Mouse (Mus musculus) splenic B cell, adult 2 months (primary cell): ENCODE measurements around the gene Zbtb5.

Source experiments
- DNase-seq: peaks from one replicate; pipeline ENCODE4 v3.0.0-alpha.2; 2011; ENCODE audit warnings: low read depth, low spot score
- H3K27me3 ChIP-seq: 2 replicates; pipeline ENCODE4 v1.6.1; 2012; ENCODE audit warnings: mild to moderate bottlenecking, low read length, moderate library complexity, mixed read lengths; ENCODE audit not compliant: control insufficient read depth, poor library complexity, insufficient read depth, severe bottlenecking
- H3K36me3 ChIP-seq: 2 replicates; pipeline ENCODE4 v1.6.1; 2012; ENCODE audit warnings: mild to moderate bottlenecking, low read length, moderate library complexity, mixed read lengths; ENCODE audit not compliant: control insufficient read depth, poor library complexity, insufficient read depth, severe bottlenecking

Zbtb5 gene

DNA sequence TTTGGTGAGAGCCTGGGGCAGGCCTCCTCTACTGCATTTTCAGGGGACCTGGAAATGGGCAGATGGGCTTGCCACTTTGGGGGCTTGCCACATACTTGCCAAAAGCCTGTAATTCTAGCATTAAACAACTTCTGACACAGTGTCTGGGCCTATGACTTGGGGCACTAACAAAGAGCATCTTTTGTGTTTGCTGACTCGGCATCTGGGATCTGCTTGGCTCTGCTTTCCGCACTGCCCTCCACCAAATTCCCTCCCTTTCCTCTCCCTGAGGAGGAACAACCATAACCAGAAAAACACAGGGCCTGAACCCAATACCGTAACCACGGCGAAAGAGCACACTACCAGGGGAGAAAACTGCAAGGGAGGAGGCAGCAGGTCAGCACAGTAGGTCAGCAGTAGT, 21.7 kb downstream of the Zbtb5 start:
- no peaks in the 10 kb centered on the region for H3K27me3 ChIP-seq
- peaks cover 9% of the 10 kb centered on the region for H3K36me3 ChIP-seq
- DNase-seq = no peak

DNA sequence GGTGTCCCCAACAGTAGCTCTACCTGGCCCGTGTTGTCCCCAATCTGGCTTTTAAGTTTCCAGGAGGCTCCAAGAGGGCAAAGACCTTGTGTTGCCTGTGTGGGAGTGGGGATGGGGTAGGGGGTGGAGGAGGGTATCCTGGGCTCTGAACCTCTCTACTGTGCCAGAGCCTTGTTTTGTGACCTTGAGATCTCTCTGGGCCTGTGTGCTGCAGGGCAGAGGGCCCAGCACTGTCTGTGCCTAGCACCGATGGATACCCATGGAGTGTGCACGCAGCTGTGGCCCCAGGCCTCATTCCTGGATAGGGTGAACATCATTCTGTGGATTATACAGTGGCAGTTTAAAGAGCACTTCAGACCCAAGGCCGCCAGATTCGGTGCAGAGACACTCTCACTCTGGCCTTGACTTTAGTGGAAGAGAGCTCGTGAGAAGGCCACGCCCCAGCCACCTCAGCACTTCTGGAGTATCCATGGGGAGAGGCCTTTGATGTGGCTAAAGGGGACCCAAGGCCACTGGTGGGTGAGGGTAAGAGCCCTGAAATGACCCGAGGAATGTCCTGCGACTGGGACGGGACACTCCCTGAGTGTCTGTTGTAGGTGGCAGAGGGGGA, 29.0 kb downstream of the Zbtb5 start:
- DNase-seq = no peak
- H3K27me3 ChIP-seq = no peaks in the 10 kb centered on the region
- H3K36me3 ChIP-seq = no peaks in the 10 kb centered on the region; the same call in 1 of the 2 replicates

DNA sequence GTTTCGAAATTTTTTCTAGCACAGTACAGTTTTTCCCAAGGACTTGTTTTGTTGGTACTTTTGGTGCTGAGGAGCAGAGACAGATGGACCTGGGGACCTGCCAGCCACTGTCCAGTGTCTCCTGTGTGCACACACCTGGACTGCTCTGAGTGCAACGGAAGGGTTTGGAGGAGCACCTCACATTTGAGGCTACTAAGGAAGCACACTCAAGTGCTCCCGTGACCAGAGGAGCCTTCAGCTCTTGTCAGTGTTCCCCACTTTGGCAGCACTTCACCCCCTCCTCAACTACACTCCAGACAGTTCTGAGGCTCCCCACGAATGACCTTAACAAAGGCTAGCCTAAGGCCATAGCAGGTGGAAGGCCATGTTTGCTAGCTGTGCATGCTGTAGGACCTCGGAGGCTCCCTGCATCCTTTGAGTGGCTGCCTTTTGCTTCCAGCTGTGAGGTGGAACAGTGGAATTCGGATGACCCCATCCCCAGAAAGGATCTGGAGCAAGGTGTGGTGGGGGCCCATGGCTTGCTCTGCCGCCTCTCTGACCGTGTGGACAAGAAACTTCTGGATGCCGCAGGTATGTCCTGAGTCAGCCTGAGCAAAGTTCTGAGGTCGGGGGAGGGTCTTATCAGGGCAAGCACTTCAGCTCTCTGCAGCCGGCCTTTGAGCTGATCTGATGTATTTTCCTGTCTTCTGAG, 29.6 kb downstream of the Zbtb5 start:
- no peaks in the 10 kb centered on the region for H3K27me3 ChIP-seq
- no peaks in the 10 kb centered on the region; the same call in 1 of the 2 replicates for H3K36me3 ChIP-seq
- DNase-seq = no peak

DNA sequence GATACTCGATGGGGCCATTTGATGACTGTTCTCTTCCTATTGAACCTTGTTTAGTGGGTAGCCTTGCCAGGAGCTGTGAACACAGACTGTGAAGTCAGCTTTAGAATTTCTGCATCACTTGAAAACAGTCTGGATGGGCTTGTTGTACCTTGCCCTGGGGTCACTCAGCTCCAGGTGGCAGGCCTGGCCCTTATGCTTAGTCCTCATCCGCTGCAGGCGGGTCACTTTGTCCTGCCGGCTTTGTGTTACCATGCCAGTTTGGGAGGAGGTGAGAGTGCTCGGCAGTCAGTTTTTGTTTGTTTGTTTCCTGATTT, 30.3 kb downstream of the Zbtb5 start:
- no peak for DNase-seq
- Histone ChIP-seq H3K36me3 (no peaks in the 10 kb centered on the region; the same call in 1 of the 2 replicates), H3K27me3 (no peaks in the 10 kb centered on the region)

DNA sequence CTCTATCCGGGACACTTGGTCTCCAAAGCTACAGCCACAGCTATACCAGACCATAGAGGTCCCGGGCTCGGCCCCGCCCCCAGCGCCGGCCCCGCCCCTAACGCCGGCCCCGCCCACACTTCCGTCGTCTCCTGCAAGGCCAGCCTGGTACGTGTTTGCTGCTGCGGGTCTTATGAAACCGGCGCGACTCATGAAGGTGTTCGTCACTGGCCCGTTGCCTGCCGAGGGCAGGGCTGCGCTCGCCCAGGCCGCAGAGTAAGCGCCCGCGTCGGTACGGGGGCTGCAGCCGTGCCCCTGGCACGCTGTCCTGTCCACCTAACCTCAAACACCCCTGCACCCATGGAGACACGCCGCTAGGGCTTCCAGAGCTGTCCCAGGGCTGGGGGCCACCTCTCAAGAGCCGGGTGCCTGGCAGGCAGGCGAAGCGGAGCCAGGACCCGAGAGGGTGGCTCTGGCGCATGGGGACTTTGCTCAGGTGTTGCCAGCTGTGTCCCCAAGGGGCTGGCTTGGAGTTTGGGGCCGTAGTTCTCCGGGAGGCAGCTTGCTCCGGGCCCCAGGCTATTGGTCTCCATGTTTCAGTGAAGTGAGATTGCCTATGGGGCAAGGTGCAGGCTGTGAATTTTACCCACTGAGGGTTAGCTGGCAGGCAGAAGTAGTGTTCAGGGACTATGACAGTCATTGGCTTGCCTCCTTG, 30.8 kb downstream of the Zbtb5 start, which contains the start of gene Grhpr:
Grhpr (plus strand) TSS at position 116 of the 694 bp plus-strand sequence.
- peak; percentile 88 for DNase-seq
- H3K27me3 ChIP-seq = no peaks in the 10 kb centered on the region
- no peaks in the 10 kb centered on the region; the same call in 1 of the 2 replicates for H3K36me3 ChIP-seq

DNA sequence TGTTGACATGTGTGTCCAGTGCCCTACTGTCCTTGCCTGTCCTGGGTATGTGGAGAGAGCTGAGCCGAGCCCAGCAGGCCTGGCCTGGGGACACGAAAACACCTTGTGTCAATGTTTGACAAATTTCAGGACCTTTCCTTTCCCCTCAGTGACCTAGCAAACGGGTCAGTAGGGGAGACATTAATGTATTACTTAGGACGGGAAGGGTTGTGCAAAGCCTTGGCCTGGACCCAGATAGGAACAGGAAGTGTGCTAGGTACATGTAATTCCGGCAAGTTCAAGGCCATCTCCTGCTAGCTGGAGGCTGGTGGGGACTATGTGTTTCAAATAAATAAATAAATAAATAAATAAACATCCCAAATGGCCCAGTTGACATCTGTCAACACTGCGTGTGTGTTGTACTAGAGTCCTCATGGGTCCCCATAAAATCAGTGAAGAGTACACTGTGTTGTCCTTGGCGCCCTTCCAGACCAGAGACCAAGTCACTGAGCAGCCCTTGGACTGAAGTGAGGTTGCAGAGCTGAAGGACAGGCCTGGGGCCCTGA, 32.3 kb downstream of the Zbtb5 start:
- DNase-seq = no peak
- no peaks in the 10 kb centered on the region for H3K27me3 ChIP-seq
- no peaks in the 10 kb centered on the region for H3K36me3 ChIP-seq

DNA sequence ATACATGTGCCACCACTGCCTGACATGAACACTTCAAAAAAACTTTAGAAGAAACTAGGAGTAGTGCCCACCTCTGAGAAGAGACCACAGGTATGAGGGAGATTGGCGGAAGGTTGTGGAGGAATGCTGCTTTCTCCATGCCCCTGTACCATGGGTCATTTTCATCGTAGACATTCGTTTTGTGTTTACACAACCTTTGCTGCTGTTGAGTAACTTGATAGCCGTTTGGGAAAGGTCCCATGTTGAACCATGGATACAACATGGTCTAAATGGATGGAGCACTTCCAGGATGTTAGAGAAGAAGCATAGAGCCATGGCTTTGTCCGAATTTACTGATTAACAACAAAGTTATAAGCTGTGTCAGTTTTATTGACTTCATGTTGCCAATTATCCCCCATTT, 34.0 kb downstream of the Zbtb5 start:
- H3K27me3 ChIP-seq = no peaks in the 10 kb centered on the region
- no peaks in the 10 kb centered on the region for H3K36me3 ChIP-seq
- DNase-seq = no peak

DNA sequence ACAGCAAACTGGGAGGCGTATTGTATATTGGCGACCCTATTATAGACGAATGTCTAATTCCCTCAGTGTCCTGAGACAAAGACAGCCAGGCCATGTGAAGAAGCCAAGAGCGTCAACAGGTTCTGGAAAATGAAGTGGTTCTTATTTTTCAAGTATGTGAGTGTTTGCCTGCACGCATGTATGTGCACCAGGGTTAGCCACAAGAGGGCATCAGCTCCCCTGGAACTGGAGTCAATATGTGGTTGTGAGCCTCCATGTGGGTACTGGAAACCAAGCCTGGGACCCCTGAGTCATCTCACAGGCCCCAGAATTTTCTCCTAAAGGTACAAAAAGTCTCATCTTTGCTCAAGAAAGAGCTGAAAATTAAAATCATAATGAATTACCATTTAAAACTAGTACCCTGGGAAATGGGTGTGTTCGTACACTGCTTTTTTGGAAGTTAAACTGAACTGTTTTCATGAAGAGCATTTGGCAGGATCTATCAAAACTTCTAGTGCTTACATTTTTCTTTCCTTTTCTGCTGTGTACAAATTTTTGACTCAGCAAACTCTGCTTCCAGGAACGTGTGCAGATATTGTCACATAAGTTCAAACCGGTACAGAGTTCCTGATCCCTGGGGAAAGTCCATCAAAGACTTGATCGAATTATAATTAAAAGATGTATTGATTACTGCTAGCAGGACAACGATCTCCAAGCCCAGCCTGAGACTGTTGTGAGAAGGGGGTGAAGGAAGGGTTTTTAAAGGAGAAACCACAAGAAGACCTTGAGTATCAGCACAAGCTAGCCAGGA, 35.1 kb downstream of the Zbtb5 start:
- Histone ChIP-seq H3K27me3 (no peaks in the 10 kb centered on the region), H3K36me3 (no peaks in the 10 kb centered on the region)
- DNase-seq = no peak

DNA sequence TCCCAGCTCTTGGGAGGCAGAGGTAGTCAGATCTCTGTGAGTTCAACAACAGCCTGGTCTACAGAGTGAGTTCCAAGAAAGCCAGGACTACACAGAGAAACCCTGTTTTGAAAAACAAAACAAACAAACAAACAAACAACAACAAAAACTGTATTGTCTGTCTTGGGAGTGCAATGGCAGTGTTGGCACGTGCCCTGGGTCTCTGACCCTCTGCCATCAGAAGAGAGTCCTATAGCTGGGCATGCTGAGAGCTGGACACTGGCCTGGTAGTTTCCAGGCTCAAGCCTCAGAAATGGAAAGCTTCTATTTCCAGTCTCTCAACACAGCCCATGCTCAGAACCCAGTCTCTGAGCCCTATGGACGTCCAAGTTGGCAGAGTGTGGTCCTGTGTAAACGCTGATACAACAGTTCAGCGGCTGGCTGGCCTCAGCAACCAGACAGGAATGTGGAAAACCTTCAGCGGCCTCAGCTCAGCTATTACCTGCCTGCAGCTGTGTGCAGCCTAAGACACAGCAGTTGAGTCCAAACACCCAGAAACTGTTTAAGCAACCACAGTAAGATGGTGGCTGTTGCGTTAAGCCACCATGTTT, 36.1 kb downstream of the Zbtb5 start:
- no peaks in the 10 kb centered on the region for H3K36me3 ChIP-seq
- DNase-seq = no peak
- H3K27me3 ChIP-seq = no peaks in the 10 kb centered on the region

DNA sequence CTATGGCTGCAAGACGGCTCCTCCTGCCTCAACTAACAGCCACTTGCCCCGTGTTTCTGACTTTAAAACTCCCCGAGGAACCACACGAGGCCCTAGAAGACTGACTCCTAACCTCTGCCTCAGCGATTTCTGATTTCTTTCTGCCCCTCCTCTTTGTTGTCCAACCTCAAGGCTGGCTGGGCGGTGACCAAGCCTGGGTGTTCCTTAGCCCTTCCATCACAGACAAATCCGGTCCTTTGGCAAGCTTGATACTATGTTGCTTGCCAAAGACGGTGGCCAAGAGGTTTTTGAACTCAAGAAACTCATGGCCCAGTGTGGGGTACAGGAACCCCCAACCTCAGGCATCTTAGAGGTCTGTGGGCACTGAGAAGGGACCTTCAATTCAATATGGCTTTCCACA, 37.9 kb downstream of the Zbtb5 start:
- no peaks in the 10 kb centered on the region for H3K27me3 ChIP-seq
- no peak for DNase-seq

DNA sequence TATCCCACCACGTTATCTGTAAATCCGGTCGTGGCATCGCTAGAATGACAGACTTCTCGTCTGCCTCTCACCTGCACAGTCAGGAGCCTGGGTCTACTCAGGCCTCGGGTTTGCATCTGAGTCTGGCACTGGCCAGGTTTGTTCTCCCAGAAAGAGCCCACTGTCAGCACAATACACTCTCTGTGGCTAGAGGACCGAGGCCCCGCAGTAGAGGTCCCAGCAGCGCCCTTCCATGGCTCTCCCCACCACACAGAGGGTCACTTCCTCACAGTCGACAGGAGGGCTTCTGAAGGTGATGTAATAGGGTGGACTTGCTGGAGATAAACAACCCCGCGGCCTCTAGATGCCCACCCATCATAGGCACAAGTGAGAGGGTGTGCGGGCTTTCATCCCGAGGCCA, 38.3 kb downstream of the Zbtb5 start:
- DNase-seq = no peak
- Histone ChIP-seq H3K36me3 (no peaks in the 10 kb centered on the region), H3K27me3 (no peaks in the 10 kb centered on the region)

More for the DNA sequence above, 37.9 kb downstream of the Zbtb5 start:
- no peaks in the 10 kb centered on the region for H3K36me3 ChIP-seq

DNA sequence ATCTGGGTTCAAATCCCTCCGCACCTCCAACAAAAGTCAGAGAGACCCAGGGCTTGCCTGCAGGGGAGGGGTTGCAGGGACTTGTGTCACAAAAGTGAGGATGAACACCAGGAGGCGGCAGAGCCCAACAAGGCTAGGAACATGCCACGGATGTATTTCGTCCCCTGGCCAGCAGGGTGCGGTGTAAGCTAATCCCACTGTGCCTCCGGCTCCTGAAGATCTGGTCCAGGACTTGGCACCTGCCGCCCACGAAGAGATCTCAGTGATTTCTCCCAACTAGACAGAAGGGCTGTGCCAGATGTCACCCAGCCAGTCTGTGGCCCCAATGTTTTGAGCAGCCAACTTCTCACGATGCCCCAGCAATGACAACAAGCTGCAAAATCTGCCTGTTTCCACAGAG, 38.8 kb downstream of the Zbtb5 start:
- peak; percentile 90 for DNase-seq
- H3K36me3 ChIP-seq = no peaks in the 10 kb centered on the region
- no peaks in the 10 kb centered on the region for H3K27me3 ChIP-seq

DNA sequence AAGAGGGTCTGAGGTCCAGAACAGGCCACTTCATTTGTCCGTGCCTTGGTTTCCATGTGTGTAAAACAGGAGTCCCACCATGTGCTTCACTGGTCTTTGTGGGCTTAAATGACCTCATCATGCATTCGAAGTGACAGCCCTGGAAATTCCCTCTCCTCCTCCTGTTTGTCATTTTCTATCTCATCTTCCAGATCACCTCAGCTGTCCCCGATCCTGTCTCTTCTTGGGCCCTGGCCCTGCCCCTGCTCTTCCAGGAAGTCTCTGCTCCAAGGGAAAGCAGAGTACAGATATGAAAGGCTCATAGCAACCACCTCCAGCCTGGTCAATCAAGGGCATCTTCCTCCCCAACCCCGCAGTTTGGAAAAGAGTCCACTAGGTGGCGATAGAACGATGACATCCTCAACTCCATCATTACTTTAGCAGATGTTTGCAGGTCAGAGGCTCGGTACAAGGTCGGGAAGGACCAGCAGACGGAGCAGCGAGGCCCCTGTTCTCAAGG, 41.6 kb downstream of the Zbtb5 start:
- DNase-seq = peak; percentile 86
- H3K27me3 ChIP-seq = no peaks in the 10 kb centered on the region
- H3K36me3 ChIP-seq = no peaks in the 10 kb centered on the region

DNA sequence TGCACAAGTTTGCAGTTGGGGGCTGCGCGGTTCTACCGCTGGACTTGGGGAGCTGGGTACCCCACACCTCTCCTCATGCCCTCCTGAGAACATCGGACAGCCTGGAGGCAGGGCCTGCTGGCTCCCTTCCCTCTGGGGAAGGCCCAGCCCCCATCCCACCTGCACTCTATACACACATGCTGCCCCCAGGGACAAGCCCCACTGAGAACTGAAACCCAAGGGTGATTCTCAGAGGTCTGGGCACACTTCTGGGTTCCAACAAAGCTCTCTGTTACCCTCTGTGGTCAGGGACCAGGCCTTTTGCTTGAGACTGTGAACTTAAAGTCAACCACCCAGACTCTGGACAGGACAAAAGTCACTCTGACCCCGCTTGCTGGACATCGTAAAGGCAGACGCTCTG, 42.2 kb downstream of the Zbtb5 start:
- Histone ChIP-seq H3K27me3 (no peaks in the 10 kb centered on the region), H3K36me3 (no peaks in the 10 kb centered on the region)
- DNase-seq = peak; percentile 85
